Mouse (Mus musculus) G1E-ER4 (cell line): ENCODE measurements at regions not wholly inside any gene's neighbourhood (a gene's known extent, or its start where the extent isn't known, plus 50 kb on each side); places are given as distances from the start of the nearest gene placed in this dataset.

ENCODE experiments used
- GATA1 ChIP-seq: IDR thresholded peaks from one replicate; pipeline ENCODE4 v1.8.0; 2012; ENCODE audit warnings: low read length, inconsistent platforms

DNA sequence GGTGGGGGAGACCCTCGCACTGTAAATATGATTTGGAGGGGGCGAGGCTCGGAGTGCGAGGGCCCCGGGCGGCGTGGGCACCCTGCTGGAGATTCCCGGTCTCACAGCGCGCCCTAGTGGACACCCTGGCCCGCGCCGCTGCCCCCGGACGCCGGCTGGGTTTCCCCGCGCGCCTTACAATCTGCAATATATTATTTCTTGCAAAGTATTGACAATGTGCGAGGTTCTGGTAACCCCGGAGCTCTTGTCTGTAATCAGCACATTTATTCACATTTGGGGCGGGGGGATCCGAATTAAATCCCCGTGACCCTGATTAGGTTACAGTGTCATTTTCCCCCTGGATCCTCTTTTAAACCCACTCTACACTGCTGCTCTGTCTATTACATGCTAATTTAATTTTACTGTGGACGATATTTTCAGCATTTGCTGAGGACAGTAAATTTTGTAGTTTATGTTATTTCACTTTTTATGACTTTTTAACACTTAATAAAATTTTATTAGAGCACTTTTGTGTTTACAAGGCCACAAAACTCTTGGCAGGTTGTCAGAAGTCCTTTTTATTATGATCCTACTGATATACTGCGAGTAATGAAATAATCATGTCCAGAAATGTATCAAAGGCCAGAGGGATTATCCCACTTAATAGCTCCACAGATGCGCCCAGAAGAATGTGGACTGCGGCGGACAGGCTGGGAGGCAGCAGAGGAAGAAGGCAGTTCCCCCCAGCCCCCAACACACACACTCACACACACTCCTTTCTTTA lies 312.6 kb downstream of the Mtx2 start:
- no peak for TF ChIP-seq GATA1

DNA sequence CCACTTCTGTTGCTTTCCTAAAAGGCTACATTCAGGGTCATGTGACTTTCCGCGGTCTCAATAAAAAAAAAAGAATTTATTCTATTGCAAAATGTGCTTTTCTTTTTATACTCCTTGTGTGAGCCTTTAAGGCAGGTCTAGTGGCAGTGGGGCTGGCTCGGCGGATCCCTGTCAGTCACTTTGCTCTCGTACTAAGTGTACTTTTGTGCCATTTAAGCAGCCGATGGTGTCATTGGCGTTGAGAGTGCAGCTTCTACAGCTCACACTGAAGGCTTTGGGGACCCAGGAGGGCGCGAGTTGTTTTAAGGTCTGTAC lies 313.1 kb downstream of the Mtx2 start:
- TF ChIP-seq GATA1: no peak

DNA sequence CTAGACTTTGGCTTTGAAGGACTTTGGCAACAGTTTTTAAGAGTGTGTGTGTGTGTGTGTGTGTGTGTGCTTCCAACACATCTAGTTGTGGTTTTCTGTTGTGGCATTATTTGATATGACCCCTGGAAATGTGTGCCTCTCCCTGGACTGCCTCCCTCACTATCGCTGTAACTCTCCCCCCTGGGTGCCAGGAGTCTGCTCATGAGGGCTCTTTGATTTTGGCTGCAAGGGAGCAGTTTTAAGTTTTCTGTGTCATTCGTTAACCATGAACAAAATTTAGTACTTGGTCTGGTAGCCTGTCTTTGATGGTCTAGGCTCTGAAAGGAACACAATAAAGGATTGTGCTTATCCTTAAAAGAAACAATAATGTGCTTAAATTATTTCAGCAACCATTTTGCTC lies 313.9 kb downstream of the Mtx2 start:
- TF ChIP-seq GATA1: no peak

DNA sequence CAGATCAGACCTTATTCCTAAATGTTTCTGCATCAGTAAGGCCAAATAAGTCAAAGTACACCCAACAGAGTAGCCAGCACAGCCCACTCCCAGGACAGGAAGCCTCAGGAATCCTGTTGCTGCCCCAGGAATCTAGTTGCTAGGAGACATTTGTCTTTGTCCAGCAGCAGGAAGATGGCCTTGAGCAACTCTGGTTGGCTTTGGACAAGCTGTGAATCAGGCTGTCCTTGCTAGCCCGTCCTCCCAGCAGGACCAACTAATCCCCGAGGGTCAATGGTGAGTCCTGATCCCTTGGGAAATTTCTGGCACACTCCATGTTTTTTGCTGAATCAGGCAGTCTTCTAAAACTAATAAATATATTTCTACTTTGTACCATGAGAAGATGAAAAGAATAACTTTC lies 317.1 kb downstream of the Mtx2 start:
- TF ChIP-seq GATA1: no peak

DNA sequence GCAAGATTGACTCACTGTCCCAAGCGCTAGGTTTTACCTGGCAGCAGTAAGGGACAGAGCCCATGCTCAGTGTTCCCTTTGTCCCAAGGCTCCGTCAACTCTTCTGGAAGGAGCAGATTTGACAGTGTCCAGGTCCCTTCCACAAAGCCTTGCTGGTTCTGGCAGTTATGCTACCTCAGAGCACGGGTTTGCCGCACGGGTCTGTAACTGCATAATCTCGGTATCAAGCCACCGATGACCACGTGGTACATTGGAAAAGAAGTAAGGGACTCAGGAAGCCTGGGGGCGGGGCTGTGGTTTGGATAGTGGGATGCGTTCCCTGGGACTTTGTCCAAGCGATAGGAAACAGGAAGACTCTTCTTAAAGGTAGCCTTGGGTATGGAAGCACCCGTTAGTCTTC lies 319.3 kb downstream of the Mtx2 start:
- no peak for TF ChIP-seq GATA1

DNA sequence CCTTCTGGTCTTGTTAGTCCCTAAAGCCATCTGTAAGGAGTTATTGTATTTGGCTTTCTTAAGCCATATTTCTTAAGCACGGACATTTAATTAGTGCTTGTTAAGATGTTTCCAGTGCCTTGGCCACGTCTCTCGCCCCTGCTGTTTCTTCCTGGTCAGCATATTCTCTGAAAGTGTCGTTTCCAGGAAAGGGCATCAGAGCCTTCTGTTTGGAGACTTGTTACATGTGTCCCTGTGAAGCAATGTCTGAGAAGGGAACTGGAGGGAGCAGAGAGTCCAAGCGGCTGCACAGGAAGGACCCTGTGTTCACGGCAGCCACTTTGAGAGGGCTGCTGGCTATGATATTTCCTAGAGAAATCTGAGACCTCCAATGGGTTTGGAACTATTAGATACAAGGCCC lies 320.7 kb downstream of the Mtx2 start:
- TF ChIP-seq GATA1: no peak

DNA sequence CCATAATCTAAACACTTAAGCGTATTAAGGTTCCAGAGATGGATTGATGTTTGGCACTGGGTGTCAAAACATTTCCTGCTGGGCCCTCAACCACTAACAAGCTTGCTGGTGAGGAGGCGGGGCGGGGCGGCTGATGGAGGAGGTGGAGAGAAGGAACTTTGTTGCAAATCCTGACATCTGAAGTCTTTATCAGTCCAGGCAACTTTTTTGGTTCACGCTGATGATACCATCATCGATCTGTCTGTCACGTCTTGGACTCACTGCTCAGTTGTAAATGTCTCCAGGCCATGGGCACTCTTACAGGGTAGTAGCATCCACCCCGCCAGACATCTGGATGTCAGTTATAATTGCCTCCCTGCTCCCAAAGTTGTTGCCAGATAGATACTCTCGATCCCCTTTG lies 321.8 kb downstream of the Mtx2 start:
- TF ChIP-seq GATA1: no peak

DNA sequence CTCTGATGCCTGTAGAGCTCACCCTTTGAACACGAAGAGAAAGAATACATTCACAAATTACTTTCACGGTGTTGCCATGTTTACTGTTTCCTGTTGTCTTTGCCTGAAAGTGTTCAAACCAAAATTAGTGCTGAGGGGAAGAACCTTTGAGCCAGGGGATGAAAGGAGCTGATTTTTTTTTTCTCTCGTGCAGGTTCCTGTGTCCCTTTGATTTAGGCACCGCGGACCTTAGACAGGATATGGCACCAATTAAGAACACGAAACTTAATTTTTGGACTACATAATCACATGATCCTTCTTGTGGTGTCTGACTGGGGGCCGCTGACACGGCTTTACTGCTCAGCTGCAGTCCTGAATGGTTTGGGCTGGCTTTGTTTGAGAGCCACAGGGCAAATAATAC lies 322.4 kb downstream of the Mtx2 start:
- TF ChIP-seq GATA1: no peak

DNA sequence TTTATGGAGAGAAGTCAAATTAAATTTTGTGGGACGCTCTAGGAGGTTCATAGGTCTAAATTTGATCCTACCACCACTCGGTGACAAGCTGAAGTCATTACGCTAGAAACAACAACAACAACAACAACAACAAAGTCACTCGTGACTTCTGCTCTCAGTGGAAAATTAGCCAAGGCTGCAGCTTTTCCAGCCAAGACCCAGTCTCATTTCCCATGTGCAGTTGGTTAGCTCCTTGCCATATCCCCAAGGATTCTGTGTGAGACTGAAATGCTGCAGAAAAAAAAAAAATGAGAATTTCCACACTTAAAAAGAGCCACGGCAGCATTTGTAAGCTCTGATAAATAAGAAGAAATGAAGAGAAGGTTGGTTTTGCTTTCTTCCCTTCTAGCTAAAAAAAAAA lies 323.4 kb downstream of the Mtx2 start:
- no peak for TF ChIP-seq GATA1

DNA sequence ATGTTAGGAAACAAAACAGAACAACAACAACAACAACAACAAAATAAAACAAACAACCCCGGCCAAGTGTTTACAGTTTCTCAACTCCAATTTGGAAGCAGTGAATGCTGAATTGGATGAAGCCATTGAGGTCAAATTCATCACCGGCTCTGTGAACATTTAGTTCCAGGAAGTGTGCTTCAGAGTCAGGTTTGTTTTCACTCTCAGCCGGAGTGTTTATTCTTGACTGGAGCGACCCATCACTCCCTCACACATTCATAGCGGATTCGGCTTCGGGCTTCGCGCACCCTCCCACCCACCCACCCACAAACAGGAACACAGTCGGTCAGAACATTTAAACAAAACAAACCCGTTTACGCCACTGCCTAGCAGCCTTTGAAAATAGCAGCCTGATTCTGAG lies 324.0 kb downstream of the Mtx2 start:
- no peak for TF ChIP-seq GATA1

DNA sequence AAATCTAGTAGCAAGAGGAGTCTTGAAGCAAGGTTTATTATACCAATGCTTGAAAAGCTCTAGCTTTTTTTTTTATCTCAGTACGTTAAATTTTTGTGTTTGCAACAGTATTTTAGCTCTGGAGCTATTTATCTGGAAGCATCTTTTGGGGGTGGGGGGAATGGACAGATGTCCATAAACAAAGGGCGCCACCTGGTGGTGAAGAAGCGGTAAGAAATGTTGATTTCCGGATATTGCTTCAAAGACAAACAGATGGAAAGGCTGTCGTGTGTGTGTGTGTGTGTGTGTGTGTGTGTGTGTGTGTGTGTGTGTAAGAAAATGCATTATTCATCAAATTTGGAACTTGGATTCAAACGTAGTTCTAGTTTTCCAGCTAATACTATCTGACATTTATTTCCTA lies 325.4 kb downstream of the Mtx2 start:
- TF ChIP-seq GATA1: no peak

DNA sequence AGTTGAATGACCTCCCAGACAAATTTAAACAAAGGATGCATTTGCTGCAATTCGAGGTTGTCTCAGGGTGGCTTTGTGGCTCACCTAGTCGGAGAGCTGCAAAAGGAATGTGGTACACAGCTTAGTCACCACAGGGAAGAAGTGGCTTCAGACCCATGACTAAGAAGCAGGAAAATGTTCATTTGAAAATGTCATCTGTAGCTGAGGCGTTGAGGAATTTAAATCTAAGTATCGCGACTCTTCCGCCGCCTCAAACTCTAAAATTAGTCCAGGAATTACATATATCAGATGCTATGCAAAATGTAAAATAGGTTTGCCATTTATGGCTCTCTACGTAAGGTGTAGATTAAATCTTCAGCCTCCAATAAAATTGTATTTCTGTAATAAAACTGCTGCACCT lies 325.9 kb downstream of the Mtx2 start:
- TF ChIP-seq GATA1: no peak

DNA sequence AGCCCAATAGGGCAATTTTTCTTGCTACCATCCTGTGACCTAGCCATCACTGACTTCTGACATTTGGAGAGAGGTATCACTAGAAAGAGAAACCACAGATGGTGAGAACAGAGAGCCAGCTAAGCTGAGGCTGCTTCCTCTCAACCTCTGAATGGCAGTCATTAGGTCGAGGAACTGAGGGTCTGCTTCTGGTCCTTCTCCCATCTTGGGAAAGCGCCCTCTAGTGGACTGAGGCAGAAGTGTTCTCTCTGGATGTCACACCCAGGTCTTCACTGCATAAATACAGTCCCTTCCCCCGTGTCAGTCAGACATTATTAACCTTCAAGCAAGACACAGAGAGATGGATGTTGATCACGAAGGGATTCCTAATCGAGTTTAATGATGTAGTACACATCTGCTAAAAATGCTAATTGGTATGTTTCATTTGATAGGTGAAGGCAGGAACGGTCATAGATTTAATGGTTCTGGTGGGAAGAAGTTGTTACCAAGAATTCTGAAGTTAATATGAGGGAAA lies 326.9 kb downstream of the Mtx2 start:
- TF ChIP-seq GATA1: no peak

DNA sequence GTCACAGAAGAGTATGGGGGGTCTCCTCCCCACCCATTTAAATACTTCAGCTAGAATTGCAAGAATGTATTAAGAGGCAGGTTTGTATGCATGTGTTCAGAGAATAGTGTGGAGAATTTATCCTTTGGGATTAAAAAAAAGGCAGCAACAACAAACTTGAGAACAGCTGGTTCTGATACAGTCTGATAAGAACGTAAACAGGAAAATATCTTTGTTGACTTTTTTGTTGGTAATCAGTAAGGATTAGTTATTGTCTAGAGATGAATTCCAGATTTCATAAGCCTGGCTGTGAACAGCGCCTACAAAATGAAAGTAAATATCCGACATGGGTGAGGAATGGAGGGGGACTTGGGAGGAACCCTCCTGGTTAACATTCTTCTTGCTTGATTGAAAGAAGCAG lies 328.8 kb downstream of the Mtx2 start:
- TF ChIP-seq GATA1: no peak

DNA sequence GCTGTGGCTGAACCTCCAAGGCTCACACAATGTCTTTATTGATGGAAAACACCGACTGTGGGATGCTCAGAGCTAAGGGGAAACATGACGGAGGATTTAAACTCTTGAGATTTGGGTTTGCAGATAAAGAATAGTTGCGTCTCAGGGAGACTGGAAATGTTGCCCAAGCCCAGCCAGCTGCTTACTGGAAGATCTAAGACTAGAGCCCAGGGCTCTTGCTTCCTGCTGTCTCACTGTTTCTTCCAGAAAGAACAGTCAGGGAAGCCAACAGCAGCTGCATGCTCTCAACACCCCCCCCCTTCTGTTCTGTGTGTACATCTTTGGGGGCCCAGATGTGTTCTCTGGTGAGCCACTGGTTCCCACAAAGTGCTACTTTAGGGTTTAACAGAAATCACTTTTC lies 333.0 kb downstream of the Mtx2 start:
- TF ChIP-seq GATA1: no peak

DNA sequence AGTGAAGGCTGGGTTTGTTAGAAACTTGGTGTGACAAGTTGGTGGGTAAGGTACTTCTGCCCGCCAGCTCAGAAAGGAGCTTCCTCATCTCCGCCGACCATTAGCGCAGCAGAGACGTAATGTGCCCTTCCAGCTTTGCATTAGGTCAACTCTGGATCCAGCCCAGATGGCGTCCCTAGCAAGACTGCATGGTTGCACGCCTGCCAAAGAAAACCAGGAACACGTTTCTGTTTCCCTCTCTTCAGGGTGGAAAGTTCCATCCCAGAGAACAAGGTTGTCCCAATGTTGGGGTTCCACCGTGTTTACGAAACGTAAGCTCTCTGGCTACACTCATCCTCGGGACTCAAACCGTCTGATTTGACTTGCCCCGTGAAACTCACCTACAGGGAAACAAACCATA lies 335.5 kb downstream of the Mtx2 start:
- no peak for TF ChIP-seq GATA1

DNA sequence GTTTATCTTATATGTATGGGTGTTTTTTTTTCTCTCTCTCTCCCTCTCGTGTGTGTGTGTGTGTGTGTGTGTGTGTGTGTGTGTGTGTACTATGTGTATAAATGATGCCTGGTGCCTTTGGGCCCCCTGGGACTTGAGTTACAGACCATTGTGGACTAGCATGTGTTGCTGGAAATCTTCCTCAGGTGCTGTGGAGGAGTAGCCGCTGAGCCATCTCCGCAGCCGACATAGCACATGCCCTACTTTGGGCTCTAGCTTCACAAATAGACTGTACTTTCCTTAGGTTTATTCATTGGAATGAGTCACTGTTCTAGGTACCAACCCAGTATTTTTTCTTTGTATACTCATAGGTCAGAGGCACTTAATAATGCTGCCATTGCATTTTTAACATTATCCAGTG lies 339.4 kb downstream of the Mtx2 start:
- TF ChIP-seq GATA1: no peak

DNA sequence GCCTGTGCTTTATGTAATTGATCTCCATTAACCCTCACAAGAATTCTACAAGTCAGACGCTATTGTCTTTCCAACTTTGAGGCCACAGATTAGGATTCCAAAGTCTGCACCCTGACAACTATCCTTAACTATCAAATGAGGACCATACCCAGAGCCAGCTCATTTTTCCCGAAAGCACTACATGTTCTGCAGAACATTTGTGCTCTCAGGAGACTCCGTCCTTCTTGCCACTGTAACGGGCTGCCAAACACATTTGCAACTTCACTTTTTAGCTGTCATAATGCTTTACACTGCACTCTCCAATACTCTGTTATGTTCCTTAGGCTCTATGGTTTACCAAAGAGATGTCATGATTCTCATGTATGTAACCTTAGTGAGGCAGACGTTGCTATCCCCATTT lies 350.7 kb downstream of the Mtx2 start:
- TF ChIP-seq GATA1: no peak

DNA sequence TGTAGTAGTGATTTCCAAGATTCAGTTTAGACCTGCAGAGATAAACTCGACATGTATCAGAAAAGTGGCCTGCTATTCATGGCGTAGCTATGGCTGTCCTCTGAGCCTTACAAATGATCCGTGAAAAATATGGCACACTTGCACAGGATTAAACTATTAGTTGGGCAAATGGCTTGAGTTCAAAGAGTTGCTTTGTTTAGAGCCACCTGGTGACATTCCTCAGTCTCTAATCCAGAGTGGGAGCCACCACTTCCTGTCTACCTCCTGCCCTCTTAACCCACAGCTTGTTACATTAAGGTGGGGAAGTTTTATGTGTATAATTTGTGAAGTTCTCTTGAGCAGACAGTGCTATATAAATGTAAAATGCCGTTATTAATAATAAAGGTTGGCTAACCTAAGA lies 357.7 kb downstream of the Mtx2 start:
- TF ChIP-seq GATA1: no peak
